In the genomic region with DNA sequence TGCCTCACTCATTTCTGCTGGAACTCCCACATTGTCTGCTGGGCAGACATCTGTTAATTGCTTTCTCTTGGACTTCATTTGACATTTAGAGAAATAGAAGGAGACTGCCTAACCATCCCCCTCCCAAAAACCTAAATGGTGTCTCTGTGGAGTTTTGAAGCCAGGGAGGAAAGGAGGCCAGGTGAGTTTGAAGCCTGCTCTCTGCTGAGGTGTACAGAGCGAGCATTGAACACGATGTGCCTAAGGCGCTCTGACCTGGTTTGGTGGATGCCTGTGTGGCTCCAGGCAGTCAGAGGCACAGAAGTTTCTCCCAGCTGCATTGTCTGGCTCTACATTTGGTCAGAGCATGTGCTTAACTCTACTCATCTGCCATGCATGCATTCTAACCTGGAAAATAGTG, we compare ENCODE assay signal across 12 mouse cellular contexts.
A peak's percentile ranks its signal among the peaks of the same experiment; 100 is the strongest.
DNase-seq lines count a peak whose midpoint lies in the region; ATAC-seq and TF ChIP-seq lines count a peak whose summit lies in the region.
"Had no signal": no experiment of that assay in that cellular context is flagged by ENCODE, and none has a peak within 500 bp of the region (broad histone marks: within the 10 kb centered on the region; RNA-seq: fewer than 3 reads in every experiment).

No protein-coding gene starts in this region.

- H3K9ac ChIP-seq in hindbrain, embryonic 14.5 days: no peak overlapping the region
- no peak overlapping the region for H3K9ac ChIP-seq in hindbrain, embryonic 16.5 days (ENCODE audit: low read depth, low read length)
- H3K9ac ChIP-seq in forebrain, postnatal 0 days: no peak overlapping the region
- H3K9ac ChIP-seq: embryonic facial prominence, embryonic 13.5 days; liver, embryonic 12.5 days had no signal

- H3K9me3 ChIP-seq in hindbrain, embryonic 14.5 days (ENCODE audit: control insufficient read depth, low read length): peaks cover 5% of the 10 kb centered on the region; the same call in 1 of the 2 replicates
- no peaks in the 10 kb centered on the region; the same call in 1 of the 2 replicates for H3K9me3 ChIP-seq in hindbrain, embryonic 16.5 days (ENCODE audit: control insufficient read depth, low read length)
- no peaks in the 10 kb centered on the region for H3K9me3 ChIP-seq in forebrain, postnatal 0 days (ENCODE audit: low read length)
- H3K9me3 ChIP-seq: liver, embryonic 12.5 days; megakaryocyte, embryonic 14.5 days had no signal

- no peak overlapping the region for H3K4me2 ChIP-seq in hindbrain, embryonic 14.5 days (replicated peaks)
- H3K4me2 ChIP-seq in hindbrain, embryonic 16.5 days (ENCODE audit: low read length): no peak overlapping the region
- H3K4me2 ChIP-seq in forebrain, postnatal 0 days (ENCODE audit: low read depth): no peak overlapping the region
- H3K4me2 ChIP-seq: embryonic facial prominence, embryonic 13.5 days; liver, embryonic 12.5 days had no signal

- H3K27me3 ChIP-seq in hindbrain, embryonic 14.5 days (ENCODE audit: control insufficient read depth, insufficient read depth, low read length): no peaks in the 10 kb centered on the region
- no peaks in the 10 kb centered on the region for H3K27me3 ChIP-seq in hindbrain, embryonic 16.5 days (replicated peaks; ENCODE audit: control insufficient read depth, insufficient read depth, low read length)
- H3K27me3 ChIP-seq in forebrain, postnatal 0 days (ENCODE audit: insufficient read depth, low read length): no peaks in the 10 kb centered on the region
- H3K27me3 ChIP-seq: embryonic facial prominence, embryonic 13.5 days; liver, embryonic 12.5 days; megakaryocyte, embryonic 14.5 days had no signal

- WGBS in hindbrain, embryonic 14.5 days: 70% methylated on average over 3 of the region's 3 CpGs
- 82% methylated on average over 3 of the region's 3 CpGs for WGBS in hindbrain, embryonic 16.5 days
- 70% methylated on average over 3 of the region's 3 CpGs for WGBS in forebrain, postnatal 0 days

- H3K4me1 ChIP-seq in hindbrain, embryonic 14.5 days (replicated peaks; ENCODE audit: control insufficient read depth, insufficient read depth, low read length): peaks cover 14% of the 10 kb centered on the region
- H3K4me1 ChIP-seq in hindbrain, embryonic 16.5 days (ENCODE audit: control insufficient read depth, insufficient read depth, low read depth, low read length): peaks cover 3% of the 10 kb centered on the region; the same call in 1 of the 2 replicates
- 0 out of 2 replicates have a peak, but pooled peaks cover 4% of the 10 kb centered on the region for H3K4me1 ChIP-seq in forebrain, postnatal 0 days (ENCODE audit: insufficient read depth)
- H3K4me1 ChIP-seq: embryonic facial prominence, embryonic 13.5 days; megakaryocyte, embryonic 14.5 days had no signal

- H3K4me3 ChIP-seq in hindbrain, embryonic 14.5 days (replicated peaks; ENCODE audit: low read length): no peak overlapping the region
- H3K4me3 ChIP-seq in hindbrain, embryonic 16.5 days (ENCODE audit: low read length): no peak overlapping the region
- H3K4me3 ChIP-seq in forebrain, postnatal 0 days (ENCODE audit: low read depth, low read length): no peak overlapping the region
- H3K4me3 ChIP-seq: embryonic facial prominence, embryonic 13.5 days; liver, embryonic 12.5 days; megakaryocyte, embryonic 14.5 days had no signal

- DNase-seq in cerebellum, adult 9-11 months: peak; percentile 5
- DNase-seq in cerebellum, postnatal 14 days: no peak
- no peak for DNase-seq in hindbrain, embryonic 14.5 days (ENCODE audit: low spot score)
- DNase-seq in brain, adult 2 months (ENCODE audit: low read depth, low spot score): peak; percentile 56
- DNase-seq in forebrain, postnatal 0 days: no peak
- no peak for DNase-seq in urinary bladder, adult 18-20 months (ENCODE audit: low spot score in 2 of 2)

- no peaks in the 10 kb centered on the region for H3K36me3 ChIP-seq in hindbrain, embryonic 14.5 days (replicated peaks; ENCODE audit: control insufficient read depth, insufficient read depth)
- H3K36me3 ChIP-seq in hindbrain, embryonic 16.5 days (ENCODE audit: control insufficient read depth, insufficient read depth, low read length): no peaks in the 10 kb centered on the region
- no peaks in the 10 kb centered on the region for H3K36me3 ChIP-seq in forebrain, postnatal 0 days (ENCODE audit: insufficient read depth)
- H3K36me3 ChIP-seq: embryonic facial prominence, embryonic 13.5 days; liver, embryonic 12.5 days had no signal

- no peak for TF ChIP-seq CTCF in forebrain, postnatal 0 days (IDR thresholded peaks at IDR 0.05; ENCODE audit: low read depth)

- no peak for ATAC-seq in hindbrain, embryonic 14.5 days (ENCODE audit: low FRiP score)
- no peak for ATAC-seq in hindbrain, embryonic 16.5 days
- ATAC-seq in forebrain, postnatal 0 days: no peak
- ATAC-seq: inflammation-experienced regulatory T-cells, adult 6 months had no signal

- H3K27ac ChIP-seq in hindbrain, embryonic 14.5 days: peak overlapping the region; percentile 55; the same call in 1 of the 2 replicates
- H3K27ac ChIP-seq in hindbrain, embryonic 16.5 days (ENCODE audit: low read depth, low read length): no peak overlapping the region
- peak overlapping the region; percentile 5; the same call in 1 of the 2 replicates for H3K27ac ChIP-seq in forebrain, postnatal 0 days (ENCODE audit: low read depth, low read length)
- H3K27ac ChIP-seq: embryonic facial prominence, embryonic 13.5 days; liver, embryonic 12.5 days; stomach, postnatal 0 days had no signal

Comparison
In these comparisons a context has a peak if more than half of its experiments do, and no peak if none do; other contexts are left out.
1. DNase-seq: peak in cerebellum, adult 9-11 months (single experiment) and brain, adult 2 months (single experiment); none in cerebellum, postnatal 14 days (0 of 2), hindbrain, embryonic 14.5 days (single experiment), forebrain, postnatal 0 days (single experiment) and urinary bladder, adult 18-20 months (0 of 2).